Mouse (Mus musculus) heart, embryonic 16.5 days (tissue): ENCODE results near the gene Elovl5. TPM values are rescaled to one million over a fixed set of nuclear protein-coding genes. Genes with fewer than 3 reads are reported as not detected.
A peak's percentile ranks its signal among the peaks of the same experiment; 100 is the strongest.

Experiments
- ATAC-seq: fragments of 200-750 bp; cut with Nextera tagmentation; replicated peaks from 2 replicates; pipeline ENCODE4 v1.8.0; 2017; ENCODE audit warnings: moderate number of reproducible peaks; ENCODE audit not compliant: insufficient read depth, low FRiP score; ENCODE audit errors: extremely low read depth
- H3K27ac ChIP-seq: fragments of 300-500 bp; sonication (generic); 2 replicates; pipeline ENCODE4 v1.5.1; 2014; ENCODE audit warnings: mild to moderate bottlenecking, low read length, control low read depth, moderate library complexity
- H3K27me3 ChIP-seq: fragments of 300-500 bp; sonication (generic); 2 replicates; pipeline ENCODE4 v1.6.1; 2014; ENCODE audit warnings: low read length, mixed read lengths; ENCODE audit not compliant: control insufficient read depth, insufficient read depth
- H3K36me3 ChIP-seq: fragments of 300-500 bp; sonication (generic); 2 replicates; pipeline ENCODE4 v1.6.1; 2014; ENCODE audit not compliant: control insufficient read depth, insufficient read depth
- H3K4me1 ChIP-seq: fragments of 300-500 bp; sonication (generic); 2 replicates; pipeline ENCODE4 v1.6.1; 2014; ENCODE audit warnings: low read length, mixed read lengths; ENCODE audit not compliant: control insufficient read depth, insufficient read depth
- H3K4me2 ChIP-seq: fragments of 300-500 bp; sonication (generic); 2 replicates; pipeline ENCODE4 v1.6.1; 2014; ENCODE audit warnings: low read depth, mild to moderate bottlenecking, control low read depth, low read length
- H3K4me3 ChIP-seq: fragments of 300-500 bp; sonication (generic); 2 replicates; pipeline ENCODE4 v1.5.1; 2014; ENCODE audit warnings: mild to moderate bottlenecking, control low read depth, low read length
- H3K9ac ChIP-seq: fragments of 300-500 bp; sonication (generic); 2 replicates; pipeline ENCODE4 v1.6.1; 2014; ENCODE audit warnings: low read length, control low read depth
- H3K9me3 ChIP-seq: fragments of 300-500 bp; sonication (generic); replicated peaks from 2 replicates; pipeline ENCODE4 v1.6.1; 2016; ENCODE audit warnings: low read length; ENCODE audit not compliant: control insufficient read depth
- WGBS: fragments of 180-500 bp; shearing (Covaris S2); extraction: QIAGEN DNeasy Blood & Tissue Kit; methylation state at CpG from one replicate; pipeline ENCODE4 v1.1.7; 2014; 5-methylcytosine and 5-hydroxymethylcytosine counted together
- polyA plus RNA-seq: library from polyadenylated mRNA; unstranded; fragments of >200 nt; fragmentation: Nextera tagmentation; extraction: Ambion mirVana; gene quantifications from 2 replicates; pipeline ENCODE4 v1.2.1, GENCODE M21; 2015

Elovl5 gene
- polyA plus RNA-seq, 1 experiment from 2014 or later, result 67.3 TPM

DNA sequence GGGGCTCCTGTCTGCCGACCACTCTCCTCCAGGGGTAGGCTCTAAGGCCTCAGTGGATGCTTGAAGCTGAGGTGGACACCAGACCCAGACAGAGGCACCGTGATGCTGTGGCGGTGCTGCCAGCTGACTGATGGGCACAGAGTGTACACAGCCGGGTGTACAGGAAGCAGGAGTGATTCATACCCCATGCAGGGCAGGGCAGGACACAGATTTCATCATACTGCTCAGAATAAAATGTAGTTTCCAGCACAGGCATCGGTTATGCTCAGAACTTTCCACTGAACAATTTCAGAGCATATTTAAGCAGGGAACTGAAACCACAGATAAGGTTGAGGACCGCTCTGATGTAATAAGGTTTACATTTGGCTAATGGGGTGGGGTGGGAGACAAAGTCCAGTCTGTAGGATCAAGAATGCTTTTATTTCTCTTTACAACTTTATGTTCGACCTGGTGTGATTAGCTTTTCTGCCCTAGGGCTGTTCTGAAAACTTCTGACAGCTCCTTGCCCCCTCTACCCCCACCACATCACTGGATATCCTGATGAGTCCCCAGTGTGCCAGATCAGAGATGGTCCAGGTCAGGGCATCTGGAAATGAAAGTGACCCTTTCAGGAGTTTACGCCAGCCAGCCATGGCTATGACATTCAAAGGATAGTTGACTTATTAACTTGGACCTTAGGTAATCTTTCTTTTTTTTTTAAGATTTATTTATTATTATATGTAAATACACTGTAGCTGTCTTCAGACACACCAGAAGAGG is 105.2 kb downstream of the Elovl5 start:
- ATAC-seq, result no peak
- no peaks in the 10 kb centered on the region for H3K9me3 ChIP-seq
- H3K9ac ChIP-seq, result peak overlapping the region; percentile 22; the same call in 1 of the 2 replicates
- no peak overlapping the region for H3K4me3 ChIP-seq
- H3K4me2 ChIP-seq, result no peak overlapping the region
- H3K27me3 ChIP-seq, result no peaks in the 10 kb centered on the region
- peaks cover 14% of the 10 kb centered on the region for H3K4me1 ChIP-seq
- H3K36me3 ChIP-seq, result no peaks in the 10 kb centered on the region
- WGBS, result 64% methylated on average over 8 of the region's 8 CpGs
- 0 out of 2 replicates have a peak overlapping the region, but pooled peaks have one; percentile 49 for H3K27ac ChIP-seq

DNA sequence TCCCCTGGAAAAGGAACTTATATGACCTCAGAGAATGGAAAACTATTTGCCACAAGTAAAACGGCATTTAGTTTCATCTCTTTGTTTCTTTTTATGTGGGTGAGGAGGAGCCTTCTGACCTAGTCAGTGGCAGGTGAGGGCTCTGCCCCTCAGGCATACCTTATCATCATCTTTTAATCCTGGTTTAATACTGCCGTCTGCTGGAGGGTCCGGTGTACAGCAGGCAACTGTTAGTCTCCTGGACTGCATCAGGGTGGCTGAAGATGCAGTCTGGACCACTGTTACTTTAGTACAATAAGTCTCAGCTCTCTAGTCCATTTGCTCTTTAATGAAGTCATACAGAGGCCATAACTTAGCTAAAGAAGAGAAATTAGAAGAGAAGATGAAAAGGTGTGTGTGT is 107.7 kb downstream of the Elovl5 start:
- WGBS, result 14% methylated on average over 3 of the region's 3 CpGs
- no peak overlapping the region for H3K9ac ChIP-seq
- no peaks in the 10 kb centered on the region for H3K36me3 ChIP-seq
- no peak overlapping the region for H3K4me2 ChIP-seq
- H3K9me3 ChIP-seq, result no peaks in the 10 kb centered on the region
- no peaks in the 10 kb centered on the region for H3K27me3 ChIP-seq
- peaks cover 14% of the 10 kb centered on the region for H3K4me1 ChIP-seq
- no peak for ATAC-seq
- H3K4me3 ChIP-seq, result no peak overlapping the region
- H3K27ac ChIP-seq, result no peak overlapping the region

- H3K9me3 ChIP-seq, result no peaks in the 10 kb centered on the region
- no peak overlapping the region for H3K27ac ChIP-seq
- H3K27me3 ChIP-seq, result no peaks in the 10 kb centered on the region
- H3K4me3 ChIP-seq, result no peak overlapping the region
- WGBS, result 67% methylated on average over 3 of the region's 3 CpGs
- ATAC-seq, result no peak
- peaks cover 3% of the 10 kb centered on the region for H3K4me1 ChIP-seq
- no peak overlapping the region for H3K9ac ChIP-seq
- no peak overlapping the region for H3K4me2 ChIP-seq
- no peaks in the 10 kb centered on the region for H3K36me3 ChIP-seq
These were observed 109.9 kb downstream of the Elovl5 start for GRCm38 (mm10) chr9:78027099-78027498.

- Histone ChIP-seq H3K9ac (no peak overlapping the region), H3K36me3 (no peaks in the 10 kb centered on the region), H3K4me2 (no peak overlapping the region), H3K27ac (no peak overlapping the region), H3K4me1 (no peaks in the 10 kb centered on the region), H3K4me3 (no peak overlapping the region), H3K9me3 (no peaks in the 10 kb centered on the region), H3K27me3 (no peaks in the 10 kb centered on the region)
- ATAC-seq, result no peak
- WGBS, result 84% methylated on average over 10 of the region's 10 CpGs
These were observed 113.8 kb downstream of the Elovl5 start for GRCm38 (mm10) chr9:78030835-78031456.

DNA sequence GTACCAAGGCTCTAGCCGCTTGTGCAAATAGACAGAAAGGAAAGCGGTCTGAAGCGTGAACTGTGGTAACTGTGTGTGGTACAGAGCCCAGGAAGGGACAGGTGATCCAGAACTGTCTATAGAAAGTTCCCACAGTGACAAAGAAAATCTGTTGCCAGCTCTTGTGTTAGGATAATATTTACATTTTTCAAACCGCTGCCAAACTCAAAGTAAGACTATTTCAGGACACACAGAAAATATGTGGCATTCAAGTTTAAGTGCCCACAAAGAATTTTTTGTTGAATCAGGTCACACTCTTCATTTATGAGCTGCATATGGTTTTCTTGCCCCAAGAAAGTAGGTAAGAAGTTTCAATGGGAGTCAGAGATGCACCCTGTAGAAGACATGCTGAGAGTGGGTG is 115.8 kb downstream of the Elovl5 start:
- Histone ChIP-seq H3K4me3 (no peak overlapping the region), H3K9ac (no peak overlapping the region), H3K36me3 (no peaks in the 10 kb centered on the region), H3K4me1 (no peaks in the 10 kb centered on the region), H3K9me3 (no peaks in the 10 kb centered on the region), H3K4me2 (no peak overlapping the region), H3K27me3 (no peaks in the 10 kb centered on the region), H3K27ac (no peak overlapping the region)
- WGBS, result 88% methylated on average over 4 of the region's 4 CpGs
- no peak for ATAC-seq

Other genes starting within 250 kb of the Elovl5 start
- gene Gclc, start 162.8 kb upstream of the Elovl5 start, polyA plus RNA-seq, result 6.6 and 7.4 TPM in 2 replicates
- gene Gcm1, start 134.6 kb downstream of the Elovl5 start, polyA plus RNA-seq, result 0.07 TPM in 1 of 2 replicates, not detected in the other
- gene Fbxo9, start 191.7 kb downstream of the Elovl5 start, polyA plus RNA-seq, result 41.1 and 47.3 TPM in 2 replicates
- gene Ick, start 191.8 kb downstream of the Elovl5 start, polyA plus RNA-seq, result 13.5 and 14.6 TPM in 2 replicates